Mouse (Mus musculus) heart, postnatal 0 days (tissue): ENCODE results near the gene Ces3a.
"Not testable (repeated sequence)": the region's sequence is repeated elsewhere in the genome, so short reads cannot be mapped to it uniquely, and the experiment has no call there.

Experiments
- CTCF ChIP-seq: IDR thresholded peaks from 2 replicates; pipeline ENCODE4 v1.5.1; 2016; ENCODE audit warnings: antibody characterized with exemption, control low read depth, low read depth
- EP300 ChIP-seq: IDR thresholded peaks from 2 replicates; pipeline ENCODE4 v1.6.1; 2016; ENCODE audit warnings: antibody characterized with exemption, low read depth

- not testable (repeated sequence) for TF ChIP-seq EP300, CTCF
These were observed 19.5 kb downstream of the Ces3a start for GRCm38 (mm10) chr8:105067905-105068304.
